Mouse (Mus musculus) liver, embryonic 15.5 days (tissue): Measurements from ENCODE around the gene Upb1. TPM values are rescaled to one million over a fixed set of nuclear protein-coding genes. Genes with fewer than 3 reads are reported as not detected.

Experiments
- ATAC-seq: fragments of 200-750 bp; cut with Nextera tagmentation; 2 replicates; pipeline ENCODE4 v1.8.0; 2017; ENCODE audit warnings: moderate number of reproducible peaks, mild to moderate bottlenecking, moderate library complexity; ENCODE audit not compliant: insufficient read depth
- H3K27ac ChIP-seq: fragments of 300-500 bp; sonication (generic); replicated peaks from 2 replicates; pipeline ENCODE4 v1.5.1; 2015; ENCODE audit warnings: mild to moderate bottlenecking, inconsistent platforms
- H3K27me3 ChIP-seq: fragments of 300-500 bp; sonication (generic); 2 replicates; pipeline ENCODE4 v1.6.1; 2015; ENCODE audit warnings: mild to moderate bottlenecking, inconsistent platforms
- H3K36me3 ChIP-seq: fragments of 300-500 bp; sonication (generic); replicated peaks from 2 replicates; pipeline ENCODE4 v1.6.1; 2015; ENCODE audit warnings: moderate library complexity, mild to moderate bottlenecking, inconsistent platforms
- H3K4me1 ChIP-seq: fragments of 300-500 bp; sonication (generic); replicated peaks from 2 replicates; pipeline ENCODE4 v1.6.1; 2015; ENCODE audit warnings: inconsistent platforms
- H3K4me2 ChIP-seq: fragments of 300-500 bp; sonication (generic); 2 replicates; pipeline ENCODE4 v1.6.1; 2015; ENCODE audit warnings: moderate library complexity, mild to moderate bottlenecking, inconsistent platforms
- H3K4me3 ChIP-seq: fragments of 300-500 bp; sonication (generic); replicated peaks from 2 replicates; pipeline ENCODE4 v1.5.1; 2015; ENCODE audit warnings: mild to moderate bottlenecking, inconsistent platforms
- H3K9ac ChIP-seq: fragments of 300-500 bp; sonication (generic); 2 replicates; pipeline ENCODE4 v1.6.1; 2015; ENCODE audit warnings: moderate library complexity, mild to moderate bottlenecking, inconsistent platforms
- H3K9me3 ChIP-seq: fragments of 300-500 bp; sonication (generic); replicated peaks from 2 replicates; pipeline ENCODE4 v1.6.1; 2016; ENCODE audit warnings: inconsistent platforms
- WGBS: fragments of 180-500 bp; shearing (Covaris S2); methylation state at CpG from one replicate; pipeline ENCODE4 v1.1.7; 2015; ENCODE audit warnings: mixed read lengths; ENCODE audit not compliant: insufficient replicate concordance; 5-methylcytosine and 5-hydroxymethylcytosine counted together
- polyA plus RNA-seq: library from polyadenylated mRNA; unstranded; fragments of >200 nt; fragmentation: Nextera tagmentation; extraction: Ambion mirVana; gene quantifications from 2 replicates; pipeline ENCODE4 v1.2.1, GENCODE M21; 2015

Upb1 gene
- polyA plus RNA-seq, 1 experiment from 2014 or later, result 28.0 TPM

DNA sequence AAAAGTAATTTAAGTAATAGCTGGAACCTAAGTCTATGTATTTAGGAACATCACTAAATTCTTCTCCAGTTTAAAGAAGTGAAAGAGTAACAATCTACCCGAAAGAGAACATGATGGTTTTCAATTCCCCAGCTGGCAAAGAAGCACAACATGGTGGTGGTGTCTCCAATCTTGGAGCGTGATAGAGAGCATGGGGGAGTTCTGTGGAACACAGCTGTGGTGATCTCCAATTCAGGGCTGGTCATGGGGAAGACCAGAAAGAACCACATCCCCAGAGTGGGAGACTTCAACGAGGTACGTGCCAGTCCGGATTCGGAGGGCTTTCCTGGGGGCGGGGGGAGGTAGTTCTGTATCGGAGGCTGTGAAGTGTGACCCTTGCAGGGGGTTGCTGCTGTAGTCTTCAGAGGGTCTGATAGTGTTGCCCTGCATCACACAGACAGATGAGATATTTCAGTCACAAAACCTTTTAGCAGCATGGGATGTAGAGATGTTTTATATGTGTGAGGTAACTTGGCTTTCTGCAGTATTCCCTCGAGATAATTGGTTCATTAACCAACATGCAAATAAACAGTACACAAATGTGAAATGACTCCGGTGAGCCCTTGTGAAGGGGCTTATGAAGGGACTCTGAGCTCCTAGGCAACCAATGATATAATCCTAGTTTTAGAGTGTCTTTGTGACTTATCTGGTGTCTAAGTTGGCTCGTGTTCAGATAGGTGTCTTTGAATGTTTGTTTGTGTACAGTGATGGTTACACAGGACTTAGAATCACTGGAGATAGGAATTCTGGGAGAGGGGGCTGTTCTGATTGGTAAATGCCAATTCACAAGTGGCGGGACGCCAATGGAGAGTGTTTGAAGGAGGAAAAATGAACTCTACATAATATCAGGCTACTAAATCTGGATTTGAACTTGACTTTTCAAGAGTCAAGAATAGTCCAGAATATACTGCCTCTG lies 27.4 kb downstream of the Upb1 start:
- 67% methylated on average over 13 of the region's 13 CpGs for WGBS
- ATAC-seq, result peak; percentile 30; the same call in 1 of the 2 replicates

DNA sequence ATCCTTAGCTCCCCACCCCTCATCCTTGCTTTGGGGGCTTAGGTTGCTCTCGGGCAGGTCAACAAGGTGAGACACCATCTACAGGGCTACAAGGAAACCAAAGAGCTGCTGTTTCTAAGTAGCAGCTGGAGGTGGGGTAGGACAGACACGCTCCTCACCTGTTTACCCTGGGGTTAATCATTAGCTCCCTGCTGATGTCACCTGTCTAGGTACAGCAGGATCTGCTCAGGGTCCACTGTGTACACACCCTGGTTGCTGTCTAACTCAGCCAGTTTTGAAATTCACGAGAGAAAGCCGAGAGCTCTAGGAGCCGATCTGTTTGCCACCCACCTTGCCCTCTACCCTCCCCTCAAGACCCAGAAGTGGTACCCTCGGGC lies 28.1 kb downstream of the Upb1 start:
- Histone ChIP-seq H3K4me1 (peaks cover 7% of the 10 kb centered on the region; the same call in 1 of the 2 replicates), H3K4me3 (no peak overlapping the region), H3K9ac (no peak overlapping the region), H3K27me3 (no peaks in the 10 kb centered on the region), H3K9me3 (no peaks in the 10 kb centered on the region), H3K36me3 (0 out of 2 replicates have a peak, but pooled peaks cover 5% of the 10 kb centered on the region), H3K4me2 (peak overlapping the region; percentile 23; the same call in 1 of the 2 replicates), H3K27ac (peak overlapping the region; percentile 65)
- 50% methylated on average over 6 of the region's 6 CpGs for WGBS
- peak; percentile 95 for ATAC-seq

More for the DNA sequence above, 27.4 kb downstream of the Upb1 start:
- peak overlapping the region; percentile 65 for H3K27ac ChIP-seq
- no peaks in the 10 kb centered on the region for H3K9me3 ChIP-seq
- no peak overlapping the region for H3K4me2 ChIP-seq
- no peak overlapping the region for H3K4me3 ChIP-seq
- H3K9ac ChIP-seq, result no peak overlapping the region
- H3K4me1 ChIP-seq, result peaks cover 7% of the 10 kb centered on the region; the same call in 1 of the 2 replicates
- no peaks in the 10 kb centered on the region for H3K27me3 ChIP-seq
- H3K36me3 ChIP-seq, result 0 out of 2 replicates have a peak, but pooled peaks cover 5% of the 10 kb centered on the region

DNA sequence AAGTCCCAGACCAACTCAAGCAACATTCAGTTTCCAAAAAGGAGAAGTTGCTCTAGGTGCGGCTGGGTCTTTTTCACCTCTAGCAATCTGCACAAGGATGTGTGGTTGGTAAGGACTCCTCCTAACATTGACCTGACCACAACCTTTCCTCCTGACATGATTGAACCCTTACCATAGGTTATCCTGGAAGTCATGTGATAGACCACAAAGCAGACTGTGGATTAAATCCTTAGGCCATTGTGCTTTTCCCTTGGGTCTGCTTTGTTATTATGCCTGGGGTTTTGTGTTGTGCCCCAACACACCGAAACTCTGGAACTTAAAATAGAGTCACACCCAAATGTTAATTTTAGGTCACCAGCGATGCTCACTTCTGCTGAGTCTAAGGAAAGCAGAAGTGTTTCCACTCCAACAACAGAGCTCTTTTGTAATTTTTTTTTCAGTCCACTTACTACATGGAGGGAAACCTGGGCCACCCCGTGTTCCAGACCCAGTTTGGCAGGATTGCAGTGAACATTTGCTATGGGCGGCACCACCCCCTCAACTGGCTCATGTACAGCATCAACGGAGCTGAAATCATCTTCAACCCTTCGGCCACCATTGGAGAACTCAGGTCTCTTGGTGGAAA lies 28.7 kb downstream of the Upb1 start:
- H3K36me3 ChIP-seq, result 0 out of 2 replicates have a peak, but pooled peaks cover 5% of the 10 kb centered on the region
- peaks cover 4% of the 10 kb centered on the region; the same call in 1 of the 2 replicates for H3K4me1 ChIP-seq
- H3K9me3 ChIP-seq, result no peaks in the 10 kb centered on the region
- H3K4me2 ChIP-seq, result peak overlapping the region; percentile 23; the same call in 1 of the 2 replicates
- no peaks in the 10 kb centered on the region for H3K27me3 ChIP-seq
- WGBS, result 42% methylated on average over 7 of the region's 7 CpGs
- peak overlapping the region; percentile 64 for H3K27ac ChIP-seq
- ATAC-seq, result peak; percentile 44
- no peak overlapping the region for H3K4me3 ChIP-seq
- H3K9ac ChIP-seq, result no peak overlapping the region

DNA sequence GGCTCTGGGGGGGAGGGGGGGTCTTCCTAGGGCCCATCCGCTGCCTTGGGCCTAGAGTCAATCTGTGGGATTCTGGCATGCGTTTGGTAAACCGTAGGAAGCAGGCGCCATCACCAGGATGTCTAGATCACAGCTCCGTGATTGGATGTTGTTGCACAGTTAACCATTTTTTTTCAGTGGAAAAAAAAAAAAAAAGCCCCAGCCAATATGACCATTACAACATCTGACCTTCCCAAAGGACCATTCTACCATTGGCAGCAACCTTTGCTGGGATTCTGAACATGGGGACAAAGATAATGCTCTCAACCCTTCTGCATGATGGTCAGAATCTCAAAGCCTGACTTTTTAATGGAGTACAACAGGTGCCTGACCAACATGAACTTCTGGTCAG lies 29.2 kb downstream of the Upb1 start:
- Histone ChIP-seq H3K27ac (peak overlapping the region; percentile 64), H3K9ac (no peak overlapping the region), H3K4me2 (no peak overlapping the region), H3K9me3 (no peaks in the 10 kb centered on the region), H3K4me3 (no peak overlapping the region), H3K27me3 (no peaks in the 10 kb centered on the region), H3K36me3 (0 out of 2 replicates have a peak, but pooled peaks cover 5% of the 10 kb centered on the region), H3K4me1 (peaks cover 4% of the 10 kb centered on the region; the same call in 1 of the 2 replicates)
- WGBS, result 68% methylated on average over 5 of the region's 5 CpGs
- ATAC-seq, result no peak

DNA sequence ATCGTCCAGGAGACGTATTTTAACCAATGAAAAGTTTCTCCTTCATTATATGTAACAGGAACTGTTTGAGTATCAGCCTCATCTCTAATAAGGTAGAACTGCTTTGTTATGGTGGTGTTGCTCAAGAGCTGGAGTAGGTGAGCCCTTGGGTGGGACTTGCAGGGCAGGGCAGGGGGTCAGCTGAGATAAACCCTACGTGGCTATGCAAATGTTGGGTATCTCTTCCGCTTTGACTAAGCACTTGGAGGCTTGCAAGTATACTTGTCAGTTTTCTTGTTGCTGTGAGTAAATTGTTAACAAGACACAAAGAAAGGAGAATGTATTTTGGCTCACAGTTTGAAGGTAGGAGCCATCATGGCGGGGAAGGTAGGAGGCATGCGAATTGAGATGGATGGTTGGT lies 29.7 kb downstream of the Upb1 start:
- Histone ChIP-seq H3K9ac (no peak overlapping the region), H3K36me3 (0 out of 2 replicates have a peak, but pooled peaks cover 5% of the 10 kb centered on the region), H3K4me1 (peaks cover 4% of the 10 kb centered on the region; the same call in 1 of the 2 replicates), H3K9me3 (no peaks in the 10 kb centered on the region), H3K27me3 (no peaks in the 10 kb centered on the region), H3K27ac (no peak overlapping the region; the same call in 1 of the 2 replicates), H3K4me2 (no peak overlapping the region), H3K4me3 (no peak overlapping the region)
- 60% methylated on average over 6 of the region's 6 CpGs for WGBS
- ATAC-seq, result no peak

DNA sequence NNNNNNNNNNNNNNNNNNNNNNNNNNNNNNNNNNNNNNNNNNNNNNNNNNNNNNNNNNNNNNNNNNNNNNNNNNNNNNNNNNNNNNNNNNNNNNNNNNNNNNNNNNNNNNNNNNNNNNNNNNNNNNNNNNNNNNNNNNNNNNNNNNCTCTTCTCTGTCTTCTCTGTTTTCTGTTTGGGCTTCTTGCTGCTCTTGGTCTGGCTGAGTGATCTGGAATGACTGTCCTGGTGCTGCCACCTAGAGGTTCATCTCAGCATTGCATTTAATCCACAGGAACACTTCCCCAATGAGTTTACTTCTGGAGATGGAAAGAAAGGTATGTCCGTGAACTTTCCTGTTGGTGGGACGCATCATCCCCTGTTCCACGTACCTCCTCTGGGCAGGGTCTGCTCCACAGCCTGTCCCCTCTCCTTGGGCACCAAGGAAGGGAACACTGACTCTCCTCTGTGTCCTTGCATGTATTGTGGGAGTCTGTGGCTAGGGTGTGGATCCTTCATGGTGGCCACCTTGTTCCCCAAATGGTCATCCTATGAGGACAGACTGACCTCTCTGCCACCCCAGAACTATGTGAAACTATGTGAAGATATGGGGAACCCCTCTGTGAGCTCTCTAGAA lies 35.8 kb downstream of the Upb1 start:
- no peaks in the 10 kb centered on the region for H3K9me3 ChIP-seq
- H3K4me2 ChIP-seq, result no peak overlapping the region
- H3K27ac ChIP-seq, result no peak overlapping the region
- no peak for ATAC-seq
- no peaks in the 10 kb centered on the region for H3K27me3 ChIP-seq
- H3K36me3 ChIP-seq, result 0 out of 2 replicates have a peak, but pooled peaks cover 2% of the 10 kb centered on the region
- no peak overlapping the region for H3K9ac ChIP-seq
- 6% methylated on average over 3 of the region's 3 CpGs for WGBS
- no peak overlapping the region for H3K4me3 ChIP-seq
- H3K4me1 ChIP-seq, result no peaks in the 10 kb centered on the region

DNA sequence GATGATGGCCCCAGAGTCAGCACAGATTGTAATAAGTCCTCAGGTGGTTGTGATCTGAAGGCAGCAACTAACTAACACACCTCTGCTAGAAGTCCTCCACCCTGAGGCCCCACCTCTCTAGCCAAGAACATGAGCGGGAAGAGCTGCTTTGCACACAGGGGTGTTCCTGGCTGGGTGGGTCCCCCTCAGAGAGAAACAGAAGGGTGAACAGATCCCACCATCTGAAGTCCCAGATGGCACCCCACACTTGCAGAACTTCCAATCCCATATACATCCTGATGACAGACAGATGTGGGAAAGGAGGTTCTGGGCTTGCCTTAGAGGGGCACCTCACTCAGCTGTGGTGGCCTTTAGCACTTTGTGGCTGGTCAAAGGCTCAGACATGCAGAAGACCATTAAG lies 36.4 kb downstream of the Upb1 start:
- Histone ChIP-seq H3K9me3 (no peaks in the 10 kb centered on the region), H3K4me1 (no peaks in the 10 kb centered on the region), H3K9ac (no peak overlapping the region), H3K27me3 (no peaks in the 10 kb centered on the region), H3K27ac (no peak overlapping the region), H3K4me2 (no peak overlapping the region), H3K4me3 (no peak overlapping the region), H3K36me3 (no peaks in the 10 kb centered on the region)
- ATAC-seq, result no peak
- 69% methylated on average over 1 of the region's 1 CpGs for WGBS

DNA sequence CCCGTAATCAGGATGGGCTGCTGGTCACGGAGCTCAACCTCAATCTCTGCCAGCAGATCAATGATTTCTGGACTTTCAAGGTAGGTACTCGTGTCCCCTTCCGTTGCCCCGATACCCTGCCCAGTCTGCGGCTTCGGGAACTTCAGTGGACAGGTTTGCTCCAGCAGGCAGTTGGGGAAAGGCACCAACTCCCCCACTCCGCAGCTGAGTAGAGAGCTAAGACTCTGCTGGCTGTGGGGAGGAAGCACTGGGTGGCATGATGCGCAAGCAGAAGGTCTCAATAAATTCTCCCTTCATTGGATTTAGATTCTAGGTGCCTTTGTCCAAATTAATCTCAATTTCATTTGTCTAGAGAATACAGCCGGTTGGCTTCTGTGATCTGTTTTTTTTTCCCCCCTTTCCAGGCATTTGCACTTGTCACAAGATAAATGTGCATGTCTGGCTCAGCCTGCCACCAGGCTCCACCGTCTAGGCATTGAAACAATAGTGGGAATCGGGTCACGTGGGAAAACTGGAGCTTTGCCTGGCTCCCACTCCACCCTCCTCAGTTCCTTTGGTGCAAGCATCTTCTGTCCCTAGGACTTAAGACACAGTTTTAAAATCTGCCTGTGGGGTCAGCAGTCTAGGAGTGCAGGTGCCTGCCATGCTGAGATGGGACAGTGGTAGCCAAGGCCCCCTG lies 37.4 kb downstream of the Upb1 start:
- 49% methylated on average over 13 of the region's 13 CpGs for WGBS
- no peak for ATAC-seq
- no peaks in the 10 kb centered on the region for H3K36me3 ChIP-seq
- no peaks in the 10 kb centered on the region for H3K9me3 ChIP-seq
- no peak overlapping the region for H3K4me2 ChIP-seq
- H3K27me3 ChIP-seq, result no peaks in the 10 kb centered on the region
- H3K4me3 ChIP-seq, result no peak overlapping the region
- H3K9ac ChIP-seq, result no peak overlapping the region
- H3K4me1 ChIP-seq, result no peaks in the 10 kb centered on the region
- no peak overlapping the region for H3K27ac ChIP-seq

DNA sequence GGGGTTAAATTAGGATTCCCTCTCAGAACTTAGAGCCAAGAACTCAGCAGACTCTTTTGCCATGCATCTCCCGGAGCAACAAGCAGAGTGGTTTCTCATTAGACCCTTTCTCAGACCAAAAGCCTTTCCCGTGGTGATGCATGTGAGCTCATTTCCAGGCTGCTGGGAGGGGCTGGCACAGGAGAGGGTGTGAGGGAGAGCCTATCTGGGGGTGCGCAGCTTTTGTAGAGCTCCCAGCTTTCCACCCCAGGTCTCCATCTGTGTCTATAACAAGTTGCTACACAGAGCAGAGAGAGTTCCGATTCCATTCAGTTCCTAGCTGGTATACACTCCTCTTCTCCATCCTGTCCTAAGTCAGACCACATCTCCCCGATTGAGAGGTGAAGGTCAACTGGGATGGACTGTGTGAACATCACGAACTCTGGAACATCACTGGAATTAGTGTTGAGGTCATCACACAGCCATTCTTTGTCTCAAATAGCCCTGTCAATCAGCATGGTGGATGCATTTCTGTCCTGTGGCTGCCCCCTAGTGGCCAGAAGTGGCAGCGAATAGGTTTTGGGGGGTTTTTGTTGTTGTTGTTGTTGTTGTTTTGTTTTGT lies 38.4 kb downstream of the Upb1 start:
- no peak overlapping the region for H3K27ac ChIP-seq
- H3K4me1 ChIP-seq, result 0 out of 2 replicates have a peak, but pooled peaks cover 3% of the 10 kb centered on the region
- H3K4me2 ChIP-seq, result no peak overlapping the region
- no peaks in the 10 kb centered on the region for H3K9me3 ChIP-seq
- no peak overlapping the region for H3K4me3 ChIP-seq
- no peaks in the 10 kb centered on the region for H3K27me3 ChIP-seq
- WGBS, result 33% methylated on average over 7 of the region's 7 CpGs
- ATAC-seq, result no peak
- H3K36me3 ChIP-seq, result no peaks in the 10 kb centered on the region
- no peak overlapping the region for H3K9ac ChIP-seq

DNA sequence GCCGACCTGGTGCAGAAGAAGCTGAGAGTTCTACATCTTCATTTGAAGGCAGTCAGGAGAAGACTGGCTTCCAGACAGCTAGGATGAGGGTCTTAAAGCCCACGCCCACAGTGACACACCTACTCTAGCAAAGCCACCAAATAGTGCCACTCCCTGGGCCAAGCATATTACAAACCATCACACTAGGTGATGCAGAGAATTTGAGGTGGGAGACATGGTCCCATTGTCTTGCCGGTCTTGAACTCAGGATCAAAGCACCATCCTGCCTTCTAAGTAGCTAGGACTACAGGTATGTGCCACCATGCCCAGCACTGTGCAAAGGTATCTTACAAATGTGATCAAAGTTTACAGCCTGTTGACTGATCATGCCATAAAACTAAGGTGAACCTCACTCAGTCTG lies 39.8 kb downstream of the Upb1 start:
- H3K27me3 ChIP-seq, result peaks cover 5% of the 10 kb centered on the region; the same call in 1 of the 2 replicates
- 56% methylated on average over 3 of the region's 3 CpGs for WGBS
- H3K9me3 ChIP-seq, result no peaks in the 10 kb centered on the region
- 0 out of 2 replicates have a peak, but pooled peaks cover 9% of the 10 kb centered on the region for H3K4me1 ChIP-seq
- H3K9ac ChIP-seq, result no peak overlapping the region
- ATAC-seq, result no peak
- H3K4me2 ChIP-seq, result no peak overlapping the region
- H3K36me3 ChIP-seq, result no peaks in the 10 kb centered on the region
- no peak overlapping the region for H3K27ac ChIP-seq
- H3K4me3 ChIP-seq, result no peak overlapping the region
